Mouse (Mus musculus) neural tube, embryonic 10.5 days (tissue): ENCODE results near the gene Tprg.

ENCODE experiments used
- DNase-seq: peaks from one replicate; pipeline ENCODE4 v3.0.0-alpha.2; 2017; ENCODE audit warnings: low spot score; ENCODE audit errors: extremely low spot score

The Tprg gene

DNA sequence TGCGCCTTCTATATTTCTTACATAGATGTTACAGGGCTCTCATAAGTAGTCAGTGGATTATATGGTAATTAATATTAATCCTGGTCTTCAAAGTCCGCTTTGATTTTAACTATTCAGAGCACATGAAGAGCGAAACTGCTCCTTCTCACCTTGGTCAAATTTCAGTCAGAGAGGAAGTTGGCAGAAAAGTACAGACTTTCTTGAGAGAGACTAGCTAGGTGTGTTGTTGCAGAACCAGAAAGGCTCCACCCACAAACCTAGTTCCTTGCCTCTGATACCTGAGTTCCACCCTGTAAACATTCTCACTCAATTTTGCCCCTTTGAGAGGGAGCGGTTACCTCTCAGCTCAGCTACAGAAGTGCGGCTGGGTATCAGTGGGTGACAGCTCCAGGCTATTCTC is at the start of gene Tprg:
Gene Tprg (plus strand): TSS at position 301 of the 400 bp plus-strand sequence.
- DNase-seq, result no peak

- no peak for DNase-seq
Measured at GRCm38 (mm10) chr16:25238274-25239050, 48.2 kb upstream of the Tprg start.

- no peak for DNase-seq
Measured at GRCm38 (mm10) chr16:25248889-25249288, 37.7 kb upstream of the Tprg start.

- DNase-seq, result no peak
Measured at GRCm38 (mm10) chr16:25250129-25250749, 36.4 kb upstream of the Tprg start.

DNA sequence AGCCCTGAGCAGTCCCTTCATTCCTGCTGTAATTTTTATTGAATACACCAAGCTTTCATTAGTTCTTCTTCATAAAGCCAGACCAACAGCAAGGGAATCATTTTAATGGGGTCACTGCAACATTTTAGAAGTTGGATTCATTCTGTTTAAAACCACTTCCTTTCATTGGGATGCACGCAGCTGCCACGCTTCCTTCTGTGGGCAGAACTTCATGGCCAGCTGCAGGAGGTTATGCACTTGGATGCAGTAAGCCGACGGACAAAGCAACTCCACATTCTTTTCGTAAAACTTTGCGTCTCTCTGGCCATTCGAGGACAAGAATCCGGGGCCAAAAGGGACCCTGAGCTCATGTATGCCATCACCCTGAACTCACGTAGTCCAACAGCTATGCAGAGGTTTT is 35.5 kb upstream of the Tprg start:
- DNase-seq, result no peak

DNA sequence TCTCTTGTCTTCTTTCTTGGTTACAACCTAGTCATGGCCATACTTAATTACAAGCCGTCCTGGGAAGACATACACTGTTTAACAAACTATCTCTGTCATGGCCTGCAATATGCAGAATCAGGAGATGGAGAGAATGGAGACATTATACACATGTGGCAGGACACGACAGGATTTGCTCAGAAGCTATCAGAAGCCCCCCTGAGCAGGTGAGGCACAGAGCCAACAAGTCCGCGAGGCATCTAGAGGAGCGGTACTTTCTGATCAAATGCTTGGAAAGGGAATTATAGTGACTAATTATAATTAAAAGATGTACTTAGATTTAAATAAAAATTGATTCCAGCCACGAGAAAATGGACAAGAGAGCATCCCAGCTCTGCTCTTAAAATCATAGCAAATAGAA is 32.0 kb upstream of the Tprg start:
- no peak for DNase-seq

- DNase-seq, result no peak
Measured at GRCm38 (mm10) chr16:25255186-25255585, 31.4 kb upstream of the Tprg start.

- DNase-seq, result no peak
Measured at GRCm38 (mm10) chr16:25255603-25256260, 30.9 kb upstream of the Tprg start.

- DNase-seq, result no peak
Measured at GRCm38 (mm10) chr16:25262306-25262705, 24.3 kb upstream of the Tprg start.

- no peak for DNase-seq
Measured at GRCm38 (mm10) chr16:25262965-25263364, 23.7 kb upstream of the Tprg start.

GRCm38 (mm10) chr16:25263520-25264149 is 23.0 kb upstream of the Tprg start:
- DNase-seq, result peak; percentile 87

DNA sequence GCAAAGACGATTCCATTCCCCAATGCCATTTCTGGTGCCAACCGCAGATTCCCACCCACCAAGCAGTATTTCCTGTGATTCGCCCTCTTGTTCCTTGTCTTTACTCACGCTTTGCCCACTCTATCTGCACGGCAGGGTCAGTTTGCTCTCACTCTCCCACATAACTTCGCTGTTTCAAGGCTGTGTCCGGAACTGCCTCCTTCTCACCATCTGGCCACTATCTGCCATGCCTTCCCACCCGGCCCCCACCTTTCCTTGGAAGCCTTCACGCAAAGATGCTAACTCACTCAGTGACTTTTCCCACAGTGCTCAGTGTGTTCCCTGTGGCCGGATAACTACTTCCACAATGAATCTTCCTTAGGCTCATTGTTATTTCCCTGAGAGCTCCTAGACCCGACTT is 21.4 kb upstream of the Tprg start:
- DNase-seq, result no peak

GRCm38 (mm10) chr16:25268276-25268675 is 18.3 kb upstream of the Tprg start:
- DNase-seq, result no peak

GRCm38 (mm10) chr16:25282563-25282962 is 4.1 kb upstream of the Tprg start:
- DNase-seq, result no peak

- DNase-seq, result no peak
Measured at GRCm38 (mm10) chr16:25293753-25294152, 7.1 kb downstream of the Tprg start.

DNA sequence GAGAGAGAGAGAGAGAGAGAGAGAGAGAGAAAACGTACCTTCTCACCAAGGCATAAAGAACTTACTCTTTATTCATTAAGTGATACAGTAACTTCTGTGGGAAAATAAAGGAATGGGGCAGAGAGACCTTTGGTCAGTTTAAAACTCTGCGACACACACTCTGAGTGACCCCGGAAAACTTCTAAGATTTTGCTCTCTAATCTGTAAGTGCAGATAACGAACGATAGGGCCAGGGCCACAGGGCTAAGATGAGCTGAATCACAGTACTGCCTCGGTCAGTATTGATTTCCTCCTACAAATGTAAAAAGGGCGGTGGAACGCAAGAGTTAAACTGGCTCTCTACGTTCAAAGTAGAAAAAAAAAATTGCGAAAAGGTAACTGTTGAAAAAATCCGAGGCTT is 8.9 kb downstream of the Tprg start:
- DNase-seq, result no peak

DNA sequence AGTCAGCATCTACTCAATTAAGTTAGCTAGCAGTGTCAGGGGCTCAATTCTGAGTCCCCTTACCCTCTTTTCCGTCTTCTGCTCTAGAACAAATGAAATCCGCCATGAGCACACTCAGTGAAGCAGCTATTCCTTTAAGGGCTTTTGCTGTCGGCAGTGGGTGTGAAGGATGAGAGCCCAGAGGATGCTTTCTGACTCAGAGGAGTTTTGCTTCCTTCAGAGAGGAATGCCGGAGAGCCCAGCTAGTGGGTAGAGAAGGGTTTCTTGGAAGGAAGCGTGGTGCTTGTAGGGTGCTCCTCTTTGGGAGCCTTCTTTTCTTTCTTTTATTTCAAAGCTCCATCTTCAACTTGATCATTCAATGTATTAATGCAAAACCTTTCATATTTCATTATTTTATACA is 10.1 kb downstream of the Tprg start:
- DNase-seq, result no peak

DNA sequence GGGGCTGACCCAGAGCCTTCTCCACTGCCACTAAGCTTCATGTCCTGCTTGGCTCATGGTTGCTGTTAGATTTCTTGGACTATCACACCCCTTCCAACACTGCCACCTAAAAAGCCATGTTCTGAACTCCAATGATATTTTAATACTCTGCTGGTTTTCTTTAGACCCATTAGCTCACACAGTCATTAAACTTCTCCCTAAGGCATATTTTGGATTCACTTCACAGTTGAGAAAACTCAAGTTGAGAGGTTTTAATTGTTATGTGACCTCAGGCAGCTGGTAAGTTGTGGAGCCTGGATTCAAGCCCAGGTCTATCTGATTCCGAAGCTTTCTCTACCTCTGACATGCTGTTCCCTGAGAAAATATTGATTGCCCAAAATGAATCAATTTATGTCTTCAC is 11.6 kb downstream of the Tprg start:
- DNase-seq, result no peak

- no peak for DNase-seq
Measured at GRCm38 (mm10) chr16:25302616-25303015, 16.0 kb downstream of the Tprg start.

DNA sequence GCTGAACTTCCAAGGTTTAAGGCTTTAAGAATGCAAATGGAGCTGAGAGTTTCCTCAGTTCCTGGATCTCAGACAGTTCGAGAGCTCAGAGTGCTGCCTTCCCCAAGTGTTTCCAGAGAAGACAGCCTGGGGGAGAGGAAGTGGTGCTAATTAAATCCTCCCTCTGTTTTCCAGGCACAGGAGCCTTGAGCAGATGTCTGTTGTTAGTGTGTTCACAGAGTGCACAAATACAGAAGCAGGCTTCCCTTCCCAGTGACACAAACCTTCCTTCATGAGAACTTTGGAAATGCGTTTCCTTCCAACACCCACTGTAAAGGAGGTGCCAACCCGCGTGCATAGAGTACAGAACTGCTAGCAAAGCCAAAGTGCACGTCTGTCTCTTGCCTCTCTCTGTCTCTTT is 27.4 kb downstream of the Tprg start:
- DNase-seq, result no peak

DNA sequence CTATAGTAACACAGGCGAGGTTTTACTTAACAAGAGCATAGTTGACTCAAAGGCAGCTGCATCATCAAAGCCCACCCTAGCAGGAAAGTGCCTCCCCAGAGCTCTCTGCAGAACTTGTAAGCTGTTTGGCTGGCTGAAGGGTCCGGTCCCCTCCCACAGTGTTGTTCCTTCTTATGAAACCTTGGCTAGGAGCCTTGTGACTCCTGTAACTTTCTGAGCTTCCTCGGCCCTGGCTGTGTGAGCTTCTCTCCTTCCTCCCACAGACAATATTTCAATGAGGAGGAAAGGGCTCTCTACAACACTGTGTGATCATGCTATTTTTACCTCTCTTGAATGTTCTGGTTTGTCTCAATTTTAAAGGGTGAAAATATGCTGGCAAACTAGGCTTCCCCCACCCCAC is 28.5 kb downstream of the Tprg start:
- no peak for DNase-seq

DNA sequence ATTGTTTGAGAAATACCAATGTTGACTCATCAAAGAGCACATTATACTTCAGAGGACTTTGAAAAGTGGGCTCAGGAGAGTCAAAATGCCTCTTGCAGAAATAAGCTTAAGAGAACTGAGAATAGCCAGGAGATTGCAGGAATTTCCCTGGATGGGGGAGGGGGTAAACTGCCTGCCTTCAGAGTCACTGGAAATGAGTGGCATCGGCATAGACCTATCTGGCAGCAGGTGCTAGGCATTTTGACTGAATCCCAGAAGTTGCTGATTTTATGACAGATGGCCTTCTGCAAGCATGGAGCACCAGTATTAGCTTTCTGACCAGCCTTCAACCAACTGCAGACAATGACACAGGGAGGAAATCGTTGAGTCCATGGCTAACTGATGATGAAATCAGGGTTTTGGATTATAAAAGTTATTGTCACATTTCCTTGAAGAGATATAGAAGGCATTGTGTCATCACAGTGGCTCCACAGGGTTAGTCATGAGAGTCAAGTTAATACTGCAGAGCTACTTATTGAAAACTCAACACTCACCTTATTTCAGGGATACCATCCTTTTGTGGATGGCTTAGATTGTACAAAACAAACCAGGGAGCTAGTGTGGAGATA is 39.1 kb downstream of the Tprg start:
- no peak for DNase-seq
